Mouse (Mus musculus) naive thymus-derived CD4-positive, alpha-beta T cell, adult 5 months (primary cell): ENCODE results near the gene Mpc1. TPM values are rescaled to one million over a fixed set of nuclear protein-coding genes. Genes with fewer than 3 reads are reported as not detected.

Source experiments
- polyA plus RNA-seq: library from polyadenylated mRNA; unstranded; fragments of 100-300 nt; shearing (Covaris generic); gene quantifications from one replicate; pipeline ENCODE4 v1.2.1, GENCODE M21; 2017

Gene Mpc1
- polyA plus RNA-seq = 107 TPM

DNA sequence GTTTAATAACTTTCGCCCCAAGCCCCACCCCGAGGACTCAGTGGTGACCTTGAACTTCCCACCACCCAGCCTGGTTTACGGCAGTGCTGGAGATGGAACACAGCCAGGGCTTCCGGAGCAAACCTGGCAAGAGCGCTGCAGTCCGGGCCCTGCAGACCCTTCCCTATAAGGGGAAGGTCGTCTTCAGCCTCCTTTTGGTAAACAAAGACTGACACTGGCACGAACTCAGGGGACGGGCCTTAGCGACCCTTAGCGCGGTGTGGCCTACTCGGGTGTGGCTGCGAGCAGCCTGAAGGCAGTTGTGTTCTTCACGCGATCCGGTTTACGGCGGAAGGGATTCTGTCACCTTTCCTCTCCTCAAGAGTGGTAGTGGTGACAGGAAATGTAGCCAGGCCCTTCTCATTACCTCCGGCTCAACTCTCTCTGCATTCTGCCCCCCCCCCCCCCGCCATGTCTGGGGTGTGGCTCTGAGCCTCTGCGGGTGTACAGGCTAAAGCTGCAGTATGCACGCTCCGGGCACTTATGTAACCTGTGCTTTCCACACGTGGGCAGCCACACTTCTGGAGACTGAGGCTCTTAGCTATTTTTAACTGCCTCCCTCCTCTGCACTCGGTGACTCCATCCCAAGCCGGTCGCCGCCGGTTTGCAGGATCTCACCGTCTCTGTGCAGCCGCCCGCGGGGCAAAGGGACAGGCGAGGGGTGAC is at the start of gene Mpc1:
Mpc1 (plus strand) TSS at position 84 of the 705 bp plus-strand sequence.

GRCm38 (mm10) chr17:8235743-8236142 is 47.0 kb upstream of the Mpc1 start, which contains the start of gene Ccr6:
TSS of gene Ccr6 (plus strand) at chr17:8236043.

GRCm38 (mm10) chr17:8310838-8311614 is 28.3 kb downstream of the Mpc1 start, which contains the start of gene Sft2d1:
TSS of gene Sft2d1 (plus strand) at chr17:8311102.

GRCm38 (mm10) chr17:8337159-8337558 is 54.5 kb downstream of the Mpc1 start, which contains the start of gene Prr18:
TSS of gene Prr18 (plus strand) at chr17:8337459.

Other genes starting within 250 kb of the Mpc1 start
- gene Gm49673, start 135.1 kb upstream of the Mpc1 start, polyA plus RNA-seq = 0.20 TPM
- gene Rnaset2a, start 134.8 kb upstream of the Mpc1 start, polyA plus RNA-seq = 42.9 TPM
- 16.9 TPM for gene Fgfr1op, start 117.4 kb upstream of the Mpc1 start, polyA plus RNA-seq
- not detected for gene Ccr6, start 46.9 kb upstream of the Mpc1 start, polyA plus RNA-seq
- gene Sft2d1, start 28.2 kb downstream of the Mpc1 start, polyA plus RNA-seq = 153 TPM
- not detected for gene Prr18, start 54.6 kb downstream of the Mpc1 start, polyA plus RNA-seq
- gene T2, start 73.1 kb downstream of the Mpc1 start, polyA plus RNA-seq = not detected
- not detected for gene T, start 151.5 kb downstream of the Mpc1 start, polyA plus RNA-seq
- gene Pde10a, start 242.5 kb downstream of the Mpc1 start, polyA plus RNA-seq = not detected